Mouse (Mus musculus) bone marrow, adult 2 months (tissue): ENCODE results near the gene Ces2h. TPM values are rescaled to one million over a fixed set of nuclear protein-coding genes. Genes with fewer than 3 reads are reported as not detected.
"Not testable (repeated sequence)": the region's sequence is repeated elsewhere in the genome, so short reads cannot be mapped to it uniquely, and the experiment has no call there.

Experiments used
- H3K27ac ChIP-seq: fragments of 200-500 bp; 2 replicates; pipeline ENCODE4 v1.5.1; 2012; ENCODE audit warnings: low read depth, mild to moderate bottlenecking, control low read depth, inconsistent platforms, low read length; ENCODE audit not compliant: control insufficient read depth, poor library complexity, insufficient read depth
- H3K4me1 ChIP-seq: fragments of 200-500 bp; 2 replicates; pipeline ENCODE4 v1.6.1; 2011; ENCODE audit warnings: low read length; ENCODE audit not compliant: control insufficient read depth, insufficient read depth
- H3K4me3 ChIP-seq: fragments of 200-500 bp; replicated peaks from 2 replicates; pipeline ENCODE3; 2011; ENCODE audit warnings: mild to moderate bottlenecking, low read depth, low read length, control low read depth; ENCODE audit not compliant: control insufficient read depth
- CTCF ChIP-seq: fragments of 200-500 bp; IDR thresholded peaks from 2 replicates; pipeline ENCODE4 v1.5.1; 2011; ENCODE audit warnings: low read length, control low read depth; ENCODE audit not compliant: control insufficient read depth, insufficient read depth
- POLR2A ChIP-seq: fragments of 200-500 bp; IDR thresholded peaks from 2 replicates; pipeline ENCODE4 v1.6.1; 2011; ENCODE audit warnings: low read depth, mild to moderate bottlenecking, control low read depth, low read length, borderline replicate concordance; ENCODE audit not compliant: control insufficient read depth
- WGBS: fragments of 180-500 bp; shearing (Covaris S2); methylation state at CpG from one replicate; pipeline ENCODE4 v1.1.7; 2018; 5-methylcytosine and 5-hydroxymethylcytosine counted together
- polyA plus RNA-seq: library from polyadenylated mRNA; stranded (reverse); fragments of >200 nt; gene quantifications from 2 replicates; pipeline ENCODE4 v1.2.4, GENCODE M21; 2011; ENCODE audit warnings: low replicate concordance; ENCODE audit not compliant: missing spikeins, insufficient read depth, insufficient read length

The Ces2h gene
- polyA plus RNA-seq, 1 experiment = not detected

- Histone ChIP-seq H3K4me1 (no peaks in the 10 kb centered on the region), H3K4me3 (no peak overlapping the region), H3K27ac (no peak overlapping the region)
- TF ChIP-seq CTCF (no peak), POLR2A (no peak)
These were observed 59.4 kb downstream of the Ces2h start for GRCm38 (mm10) chr8:105060056-105060455.

DNA sequence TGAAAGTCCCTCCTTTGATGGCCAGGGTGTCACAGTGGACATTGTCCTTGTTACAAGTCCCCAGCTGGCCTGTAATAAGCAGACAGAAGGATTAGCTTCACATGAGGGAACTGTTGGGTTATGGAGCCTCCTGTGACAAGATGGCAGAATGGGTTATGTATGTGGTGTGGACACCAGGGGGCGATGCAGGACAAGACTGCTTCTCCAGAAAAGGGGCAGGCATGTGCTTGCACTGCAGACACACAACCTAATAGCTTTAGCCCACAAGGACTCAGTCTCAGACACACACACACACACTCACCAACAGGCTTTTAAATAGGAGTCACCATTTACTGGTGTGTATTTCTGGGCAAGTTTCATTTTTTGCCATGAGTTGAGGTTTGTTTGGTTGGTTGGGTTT lies 66.1 kb downstream of the Ces2h start:
- no peak for TF ChIP-seq POLR2A
- TF ChIP-seq CTCF = peak; percentile 63
- WGBS = 9% methylated on average over 1 of the region's 1 CpGs
- Histone ChIP-seq H3K4me1 (no peaks in the 10 kb centered on the region), H3K4me3 (no peak overlapping the region), H3K27ac (no peak overlapping the region)

DNA sequence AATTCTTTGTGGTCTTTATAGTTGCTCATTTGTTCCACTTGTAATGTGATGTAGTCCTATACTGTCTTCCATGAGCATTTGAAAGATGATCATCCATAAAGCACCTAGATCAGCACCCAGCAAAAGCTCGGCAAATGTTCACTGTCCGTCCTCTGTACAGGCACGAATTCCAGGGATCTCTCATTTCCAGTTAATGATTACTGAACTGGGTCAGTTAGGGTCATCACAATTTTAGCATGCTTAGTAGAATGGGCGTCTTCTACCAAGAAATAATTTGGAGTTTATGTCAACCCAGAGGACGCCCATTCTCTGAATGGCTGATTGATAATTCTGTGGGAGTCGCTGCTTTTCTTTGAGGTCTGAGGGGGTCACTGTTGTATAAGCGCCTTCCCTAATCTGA lies 67.3 kb downstream of the Ces2h start:
- H3K27ac ChIP-seq, H3K4me1 ChIP-seq, H3K4me3 ChIP-seq: not testable (repeated sequence)
- 71% methylated on average over 7 of the region's 7 CpGs for WGBS

- Histone ChIP-seq H3K27ac (no peak overlapping the region), H3K4me1 (no peaks in the 10 kb centered on the region), H3K4me3 (no peak overlapping the region)
- TF ChIP-seq CTCF (no peak), POLR2A (no peak)
These were observed 68.3 kb downstream of the Ces2h start for GRCm38 (mm10) chr8:105068971-105069370.

Other genes starting within 250 kb of the Ces2h start
- not detected in 2 replicates for gene Ces2b, start 169.3 kb upstream of the Ces2h start, polyA plus RNA-seq
- not detected in 2 replicates for gene Ces2c, start 153.8 kb upstream of the Ces2h start, polyA plus RNA-seq
- gene Ces2e, start 74.6 kb upstream of the Ces2h start, polyA plus RNA-seq = 0.49 and 1.2 TPM in 2 replicates
- gene Ces2f, start 53.5 kb upstream of the Ces2h start, polyA plus RNA-seq = not detected in 2 replicates
- 29.5 and 49.8 TPM in 2 replicates for gene Ces2g, start 39.1 kb upstream of the Ces2h start, polyA plus RNA-seq
- 2.3 and 7.1 TPM in 2 replicates for gene Ces3a, start 47.7 kb downstream of the Ces2h start, polyA plus RNA-seq
- gene Ces3b, start 82.9 kb downstream of the Ces2h start, polyA plus RNA-seq = 0.95 and 1.3 TPM in 2 replicates
- gene Ces4a, start 130.9 kb downstream of the Ces2h start, polyA plus RNA-seq = not detected in 2 replicates
- gene Cbfb, start 169.8 kb downstream of the Ces2h start, polyA plus RNA-seq = 9.7 and 36.4 TPM in 2 replicates
- 5.0 and 17.2 TPM in 2 replicates for gene D230025D16Rik, start 224.3 kb downstream of the Ces2h start, polyA plus RNA-seq